Mouse (Mus musculus): ENCODE results near the gene Astn2.

GRCm38 (mm10) chr4:65402836-65403634, 1001.4 kb downstream of the Astn2 start:
- no peak for TF ChIP-seq CTCF (IDR thresholded peaks at IDR 0.05; ENCODE audit: control insufficient read depth, insufficient read depth, low read length)
- no peak for TF ChIP-seq POLR2A (IDR thresholded peaks at IDR 0.05; ENCODE audit: borderline replicate concordance, control insufficient read depth, low read depth, low read length)

Data from bone marrow, adult 2 months (tissue).